Mouse (Mus musculus) MN1 (cell line): ENCODE data around the gene Myl4.
A peak's percentile ranks its signal among the peaks of the same experiment; 100 is the strongest.
"Not testable (repeated sequence)": the region's sequence is repeated elsewhere in the genome, so short reads cannot be mapped to it uniquely, and the experiment has no call there.

ENCODE experiments used
- DNase-seq: peaks from one replicate; pipeline ENCODE4 v3.0.0-alpha.2; 2016; ENCODE audit warnings: low spot score

Gene Myl4

GRCm38 (mm10) chr11:104550406-104550974 lies at the start of gene Myl4, which contains the start of gene Cdc27:
Gene Myl4 (plus strand): TSS chr11:104550663.
Gene Cdc27 (minus strand): TSS chr11:104550620.
- peak; percentile 97 for DNase-seq

GRCm38 (mm10) chr11:104508455-104508854 lies 42.0 kb upstream of the Myl4 start:
- no peak for DNase-seq

- peak; percentile 43 for DNase-seq
Measured at GRCm38 (mm10) chr11:104510606-104511005, 39.9 kb upstream of the Myl4 start.

GRCm38 (mm10) chr11:104512436-104512835 lies 38.0 kb upstream of the Myl4 start:
- DNase-seq, result no peak

- no peak for DNase-seq
Measured at GRCm38 (mm10) chr11:104525935-104526334, 24.5 kb upstream of the Myl4 start.

- DNase-seq, result no peak
Measured at GRCm38 (mm10) chr11:104536843-104537242, 13.6 kb upstream of the Myl4 start.

- no peak for DNase-seq
Measured at GRCm38 (mm10) chr11:104537945-104538555, 12.4 kb upstream of the Myl4 start.

- no peak for DNase-seq
Measured at GRCm38 (mm10) chr11:104539811-104540210, 10.7 kb upstream of the Myl4 start.

- DNase-seq, result not testable (repeated sequence)
Measured at GRCm38 (mm10) chr11:104543337-104543736, 7.1 kb upstream of the Myl4 start.

GRCm38 (mm10) chr11:104544507-104544906 lies 6.0 kb upstream of the Myl4 start:
- no peak for DNase-seq

- no peak for DNase-seq
Measured at GRCm38 (mm10) chr11:104547502-104547901, 3.0 kb upstream of the Myl4 start.

- DNase-seq, result peak; percentile 83
Measured at GRCm38 (mm10) chr11:104549438-104550405, 741 bp upstream of the Myl4 start.

- DNase-seq, result no peak
Measured at GRCm38 (mm10) chr11:104558065-104558464, 7.6 kb downstream of the Myl4 start.

- DNase-seq, result no peak
Measured at GRCm38 (mm10) chr11:104558651-104559403, 8.4 kb downstream of the Myl4 start.

GRCm38 (mm10) chr11:104560971-104561370 lies 10.5 kb downstream of the Myl4 start:
- no peak for DNase-seq

GRCm38 (mm10) chr11:104563496-104563895 lies 13.0 kb downstream of the Myl4 start:
- no peak for DNase-seq

- no peak for DNase-seq
Measured at GRCm38 (mm10) chr11:104565172-104565571, 14.7 kb downstream of the Myl4 start.

GRCm38 (mm10) chr11:104566097-104566496 lies 15.6 kb downstream of the Myl4 start:
- no peak for DNase-seq

- no peak for DNase-seq
Measured at GRCm38 (mm10) chr11:104566796-104567195, 16.3 kb downstream of the Myl4 start.

- no peak for DNase-seq
Measured at GRCm38 (mm10) chr11:104567736-104568135, 17.3 kb downstream of the Myl4 start.

GRCm38 (mm10) chr11:104568326-104568725 lies 17.9 kb downstream of the Myl4 start:
- DNase-seq, result no peak

- not testable (repeated sequence) for DNase-seq
Measured at GRCm38 (mm10) chr11:104570515-104570914, 20.1 kb downstream of the Myl4 start.
